Mouse (Mus musculus) megakaryocyte, embryonic 14.5 days (primary cell): ENCODE measurements around the gene Stxbp3.

Source experiments
- FLI1 ChIP-seq: IDR thresholded peaks from 2 replicates; pipeline ENCODE4 v1.6.1; 2012; ENCODE audit warnings: low read length, inconsistent platforms, mixed read lengths
- GATA1 ChIP-seq: IDR thresholded peaks from 3 replicates; pipeline ENCODE4 v1.6.1; 2012; ENCODE audit warnings: mixed read lengths, low read length, inconsistent platforms, borderline replicate concordance

DNA sequence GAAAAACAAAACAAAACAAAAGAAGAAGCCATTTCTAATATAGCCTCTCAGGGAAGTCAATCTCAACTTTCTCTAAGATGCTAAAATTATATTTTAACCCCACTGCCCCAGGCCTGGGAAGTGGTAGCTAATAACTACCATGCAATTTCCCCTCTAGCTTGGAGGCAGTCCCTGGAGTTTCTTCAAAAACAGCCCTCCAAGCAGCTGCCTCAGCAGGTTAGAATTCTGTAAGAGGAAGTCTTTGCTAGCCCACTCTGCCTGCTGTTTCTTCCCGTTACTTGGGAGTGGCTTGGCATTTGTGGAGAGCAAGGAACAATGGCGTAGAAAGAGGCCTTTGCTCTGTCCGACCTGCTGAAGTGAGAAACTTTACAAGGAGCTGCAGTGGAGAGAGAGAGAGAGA lies 24.8 kb upstream of the Stxbp3 start:
- no peak for TF ChIP-seq GATA1
- TF ChIP-seq FLI1 = no peak
